Mouse (Mus musculus): ENCODE data around the gene Rangap1. TPM values are rescaled to one million over a fixed set of nuclear protein-coding genes. Genes with fewer than 3 reads are reported as not detected.

Gene Rangap1
- total and polyA plus RNA-seq, 3 experiments, result 128 to 207 (median 180) TPM

DNA sequence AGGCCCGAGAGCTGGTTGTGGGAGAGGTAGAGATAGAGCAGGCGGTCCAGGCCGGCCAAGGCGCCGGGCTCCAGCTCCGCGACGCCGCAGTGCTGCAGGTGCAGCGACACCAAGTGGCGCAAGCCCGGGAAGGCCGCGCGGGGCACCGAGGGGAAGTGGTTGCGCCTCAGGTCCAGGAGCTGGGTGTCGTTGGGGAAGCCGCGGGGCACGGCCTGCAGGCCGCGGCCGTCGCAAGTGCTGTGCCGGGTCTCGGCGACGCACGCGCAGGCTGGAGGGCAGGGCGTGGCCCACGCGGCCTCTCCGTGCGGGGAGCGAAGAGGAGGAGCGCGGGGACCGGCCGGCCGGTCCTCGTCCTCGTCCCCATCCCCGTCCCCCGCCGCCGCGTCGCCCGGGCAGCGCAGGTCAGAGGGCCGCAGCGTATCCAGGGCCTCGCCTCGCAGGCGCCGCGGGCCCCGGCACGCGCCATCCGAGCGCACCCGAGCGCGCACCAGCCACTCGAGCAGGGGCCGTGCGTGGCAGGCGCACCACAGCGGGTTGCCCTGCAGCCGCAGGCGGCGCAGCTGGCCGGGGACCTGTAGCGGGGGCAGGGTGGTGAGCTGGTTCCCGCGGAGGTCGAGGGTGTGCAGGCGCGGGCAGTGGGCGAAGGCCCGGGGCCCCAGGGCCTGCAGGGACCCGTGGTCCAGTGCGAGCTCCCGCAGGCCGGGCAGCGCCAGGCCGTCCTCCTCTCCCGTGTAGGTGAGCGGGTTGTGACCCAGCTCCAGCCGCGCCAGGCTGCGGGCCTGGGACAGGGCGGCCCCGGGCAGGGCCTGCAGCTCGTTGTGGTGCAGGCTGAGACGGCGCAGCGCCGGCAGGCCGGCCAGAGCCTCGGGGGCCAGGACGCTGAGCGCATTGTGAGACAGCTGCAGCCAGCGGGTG is 51.1 kb downstream of the Rangap1 start:
- Histone ChIP-seq H3K27me3 (replicated peaks) (peaks cover 4% of the 10 kb centered on the region), H3K27ac (ENCODE audit: insufficient read depth, low read depth) (no peak overlapping the region), H3K79me2 (replicated peaks; ENCODE audit: control insufficient read depth, extremely low read depth, insufficient read depth, poor library complexity, severe bottlenecking) (no peaks in the 10 kb centered on the region), H3K4me3 (replicated peaks in 1 of 3; ENCODE audit: low read depth in 2 of 3, low read length in 2 of 3, poor library complexity in 1 of 3) (no peak overlapping the region), H3K36me3 (replicated peaks in 1 of 2; ENCODE audit: control insufficient read depth in 1 of 2, insufficient read depth in 1 of 2, low read length in 1 of 2) (peaks cover 2 to 9% of the 10 kb centered on the region in 2 experiments), H3K4me1 (ENCODE audit: control insufficient read depth in 1 of 2, insufficient read depth in 2 of 2) (peaks cover 8 to 9% of the 10 kb centered on the region in 2 experiments), H3K9me3 (replicated peaks; ENCODE audit: low read length) (peaks cover 7% of the 10 kb centered on the region), H3K9ac (ENCODE audit: insufficient read depth, low read depth) (no peak overlapping the region), H3K4me2 (ENCODE audit: insufficient read depth, low read depth, poor library complexity, severe bottlenecking) (no peak overlapping the region)
- no peak for DNase-seq (ENCODE audit: extremely low read depth)
- TF ChIP-seq POLR2A (IDR thresholded peaks at IDR 0.05; ENCODE audit: low read depth, low read length) (no peak), NRF1 (IDR thresholded peaks at IDR 0.05; ENCODE audit: low read depth, low read length) (0 out of 2 replicates have a peak, but pooled peaks have one; percentile 22), USF2 (conservative IDR thresholded peaks at IDR 0.05; ENCODE audit: low read depth, low read length) (no peak), CTCF (conservative IDR thresholded peaks at IDR 0.05 in 1 of 2, IDR thresholded peaks at IDR 0.05 in 1 of 2; ENCODE audit: low read depth in 2 of 2, low read length in 2 of 2) (peak in 1 of 2 experiments; percentile 40; a peak in 2 of 4 replicates), MYC (IDR thresholded peaks at IDR 0.05; ENCODE audit: low read depth, low read length) (no peak)
- in situ Hi-C loops (cut with MboI; ENCODE audit: low pct_ligation_motif_present, low pct_unique_long_range_greater_than_20kb, low sequenced_read_pairs) (no loop called here), dilution Hi-C loops (cut with MboI; ENCODE audit: extremely low pct_ligation_motif_present, extremely low pct_unique_long_range_greater_than_20kb, low sequenced_read_pairs) (no loop called here)

DNA sequence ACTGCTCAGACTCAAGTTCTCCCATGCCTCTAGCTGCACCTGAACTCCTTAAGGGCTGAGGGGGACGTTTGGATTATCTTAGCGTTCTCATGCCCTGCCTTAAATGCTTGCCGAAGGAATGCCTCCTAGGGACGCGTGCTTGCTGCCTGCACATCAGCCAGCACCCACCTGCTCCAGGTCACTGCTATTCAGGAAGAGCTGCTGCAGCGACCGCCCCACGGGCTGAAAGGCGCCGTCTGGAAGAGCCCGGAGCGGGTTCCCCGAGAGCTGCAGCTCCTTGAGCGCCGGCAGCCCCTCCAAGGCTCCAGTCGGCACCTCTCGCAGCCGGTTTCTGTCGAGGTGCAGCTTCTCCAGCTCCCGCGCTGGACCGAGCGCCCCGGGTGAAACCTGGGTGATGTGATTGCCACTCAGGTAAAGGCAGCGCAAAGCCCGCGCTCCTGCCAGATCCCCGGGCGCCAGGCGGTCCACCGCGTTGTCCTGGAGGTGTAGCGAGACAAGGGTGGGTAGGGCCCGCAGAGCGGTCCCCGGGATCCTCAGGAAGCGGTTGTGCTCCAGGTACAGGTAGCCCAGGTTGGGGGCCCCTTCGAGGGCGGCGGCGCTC is 51.9 kb downstream of the Rangap1 start:
- Histone ChIP-seq H3K36me3 (replicated peaks in 1 of 2; ENCODE audit: control insufficient read depth in 1 of 2, insufficient read depth in 1 of 2, low read length in 1 of 2) (peaks cover 8 to 16% of the 10 kb centered on the region in 2 experiments), H3K4me1 (ENCODE audit: control insufficient read depth in 1 of 2, insufficient read depth in 2 of 2) (peaks cover 8 to 9% of the 10 kb centered on the region in 2 experiments), H3K79me2 (replicated peaks; ENCODE audit: control insufficient read depth, extremely low read depth, insufficient read depth, poor library complexity, severe bottlenecking) (no peaks in the 10 kb centered on the region), H3K4me2 (ENCODE audit: insufficient read depth, low read depth, poor library complexity, severe bottlenecking) (no peak overlapping the region), H3K4me3 (replicated peaks in 1 of 3; ENCODE audit: low read depth in 2 of 3, low read length in 2 of 3, poor library complexity in 1 of 3) (no peak overlapping the region), H3K9ac (ENCODE audit: insufficient read depth, low read depth) (no peak overlapping the region), H3K27ac (ENCODE audit: insufficient read depth, low read depth) (no peak overlapping the region), H3K27me3 (replicated peaks) (peaks cover 4% of the 10 kb centered on the region), H3K9me3 (replicated peaks; ENCODE audit: low read length) (peaks cover 7% of the 10 kb centered on the region)
- dilution Hi-C loops (cut with MboI; ENCODE audit: extremely low pct_ligation_motif_present, extremely low pct_unique_long_range_greater_than_20kb, low sequenced_read_pairs) (no loop called here), in situ Hi-C loops (cut with MboI; ENCODE audit: low pct_ligation_motif_present, low pct_unique_long_range_greater_than_20kb, low sequenced_read_pairs) (no loop called here)
- no peak for DNase-seq (ENCODE audit: extremely low read depth)
- TF ChIP-seq NRF1 (IDR thresholded peaks at IDR 0.05; ENCODE audit: low read depth, low read length), result no peak
- no peak for TF ChIP-seq ZMIZ1 (IDR thresholded peaks at IDR 0.05; ENCODE audit: low read depth, low read length)
- TF ChIP-seq RAD21 (IDR thresholded peaks at IDR 0.05; ENCODE audit: low read depth, low read length), result no peak
- TF ChIP-seq JUND (conservative IDR thresholded peaks at IDR 0.05; ENCODE audit: low read depth, low read length), result no peak
- no peak for TF ChIP-seq TCF12 (IDR thresholded peaks at IDR 0.05; ENCODE audit: low read depth, low read length)
- no peak for TF ChIP-seq SMC3 (IDR thresholded peaks at IDR 0.05; ENCODE audit: low read depth, low read length)
- no peak for TF ChIP-seq IRF4 (IDR thresholded peaks at IDR 0.05; ENCODE audit: low read depth, low read length)
- no peak for TF ChIP-seq ZC3H11A (IDR thresholded peaks at IDR 0.05; ENCODE audit: low read depth, low read length)
- TF ChIP-seq NELFE (IDR thresholded peaks at IDR 0.05; ENCODE audit: low read depth, low read length), result no peak
